Mouse (Mus musculus): Measurements from ENCODE around the gene Tasp1.
"Not testable (repeated sequence)": the region's sequence is repeated elsewhere in the genome, so short reads cannot be mapped to it uniquely, and the experiment has no call there.

The Tasp1 gene

GRCm38 (mm10) chr2:140066353-140067314, at the start of gene Tasp1:
Tasp1 (minus strand) TSS chr2:140066805.
- DNase-seq (ENCODE audit: low read depth in 2 of 2, low spot score in 2 of 2): peak; percentile 84 to 86

- DNase-seq (ENCODE audit: low read depth in 2 of 2, low spot score in 2 of 2): no peak
Measured at GRCm38 (mm10) chr2:140113851-140114250, 47.2 kb upstream of the Tasp1 start.

GRCm38 (mm10) chr2:140108945-140109344, 42.3 kb upstream of the Tasp1 start:
- DNase-seq (ENCODE audit: low read depth in 2 of 2, low spot score in 2 of 2): no peak

- DNase-seq (ENCODE audit: low read depth in 2 of 2, low spot score in 2 of 2): no peak
Measured at GRCm38 (mm10) chr2:140107641-140108040, 41.0 kb upstream of the Tasp1 start.

DNA sequence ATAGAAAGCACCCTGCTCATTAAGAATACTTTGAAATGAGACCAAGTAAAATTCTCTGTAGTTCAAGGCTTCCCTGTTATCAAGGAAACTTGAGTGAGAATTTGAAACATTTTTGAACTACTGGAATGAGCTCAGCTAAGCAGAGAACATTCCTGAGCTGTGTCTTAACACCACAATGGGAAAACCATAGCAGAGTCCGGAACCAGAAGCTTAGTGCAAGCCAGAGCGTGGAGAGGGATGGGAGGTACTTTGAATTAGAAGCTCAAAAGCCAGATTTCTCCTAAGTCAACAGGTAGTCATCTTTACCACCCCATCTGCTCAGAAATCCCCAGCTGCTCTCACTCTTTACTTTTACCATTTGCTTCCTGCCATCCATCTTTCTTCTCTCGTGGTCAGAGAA, 38.3 kb upstream of the Tasp1 start:
- DNase-seq (ENCODE audit: low read depth in 2 of 2, low spot score in 2 of 2): no peak

GRCm38 (mm10) chr2:140100551-140101474, 34.2 kb upstream of the Tasp1 start:
- DNase-seq (ENCODE audit: low read depth in 2 of 2, low spot score in 2 of 2): no peak

DNA sequence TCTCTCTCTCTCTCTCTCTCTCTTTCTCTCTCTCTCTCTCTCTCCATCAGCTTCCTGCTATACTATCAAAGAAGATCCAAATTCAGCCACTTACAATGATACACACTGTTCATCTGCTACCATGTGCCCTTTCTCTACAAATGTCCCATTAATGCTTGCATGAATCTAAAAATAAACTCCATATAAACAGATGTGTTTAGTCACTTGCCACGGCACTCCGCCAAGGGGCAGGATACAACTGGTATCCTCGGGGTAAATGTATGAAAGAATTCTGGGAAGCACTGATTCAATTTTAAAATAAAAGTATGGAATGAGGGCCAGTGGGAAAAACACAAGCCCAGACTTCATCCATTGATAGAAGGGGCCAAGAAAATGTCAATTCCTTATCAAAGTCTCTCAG, 33.4 kb upstream of the Tasp1 start:
- no peak for DNase-seq (ENCODE audit: low read depth in 2 of 2, low spot score in 2 of 2)

DNA sequence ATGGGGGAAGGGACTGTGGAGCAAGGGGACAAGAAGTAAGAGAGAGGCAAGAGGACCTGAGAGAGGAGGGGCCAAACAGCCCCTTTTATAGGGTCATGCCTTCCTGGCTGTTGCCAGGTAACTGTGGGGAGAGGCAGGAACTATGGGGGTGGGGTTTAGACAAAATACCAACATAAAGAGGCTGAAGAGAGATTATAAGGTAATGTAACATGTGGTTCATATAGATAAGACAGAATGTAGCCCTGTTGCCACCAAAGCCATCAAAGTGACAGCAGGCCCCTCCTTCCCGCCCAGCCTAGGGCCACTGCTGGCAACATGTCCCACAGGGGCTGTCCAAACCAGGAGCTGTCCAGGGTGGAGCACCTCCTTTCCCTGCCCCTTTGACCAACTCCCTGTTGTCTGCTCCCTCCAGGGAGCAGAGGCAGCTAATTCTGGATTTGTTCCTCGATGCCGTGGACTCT, 30.6 kb upstream of the Tasp1 start:
- no peak for DNase-seq (ENCODE audit: low read depth in 2 of 2, low spot score in 2 of 2)

- no peak for DNase-seq (ENCODE audit: low read depth in 2 of 2, low spot score in 2 of 2)
Measured at GRCm38 (mm10) chr2:140096034-140096433, 29.4 kb upstream of the Tasp1 start.

- no peak for DNase-seq (ENCODE audit: low read depth in 2 of 2, low spot score in 2 of 2)
Measured at GRCm38 (mm10) chr2:140093433-140093832, 26.8 kb upstream of the Tasp1 start.

- no peak for DNase-seq (ENCODE audit: low read depth in 2 of 2, low spot score in 2 of 2)
Measured at GRCm38 (mm10) chr2:140084245-140084644, 17.6 kb upstream of the Tasp1 start.

DNA sequence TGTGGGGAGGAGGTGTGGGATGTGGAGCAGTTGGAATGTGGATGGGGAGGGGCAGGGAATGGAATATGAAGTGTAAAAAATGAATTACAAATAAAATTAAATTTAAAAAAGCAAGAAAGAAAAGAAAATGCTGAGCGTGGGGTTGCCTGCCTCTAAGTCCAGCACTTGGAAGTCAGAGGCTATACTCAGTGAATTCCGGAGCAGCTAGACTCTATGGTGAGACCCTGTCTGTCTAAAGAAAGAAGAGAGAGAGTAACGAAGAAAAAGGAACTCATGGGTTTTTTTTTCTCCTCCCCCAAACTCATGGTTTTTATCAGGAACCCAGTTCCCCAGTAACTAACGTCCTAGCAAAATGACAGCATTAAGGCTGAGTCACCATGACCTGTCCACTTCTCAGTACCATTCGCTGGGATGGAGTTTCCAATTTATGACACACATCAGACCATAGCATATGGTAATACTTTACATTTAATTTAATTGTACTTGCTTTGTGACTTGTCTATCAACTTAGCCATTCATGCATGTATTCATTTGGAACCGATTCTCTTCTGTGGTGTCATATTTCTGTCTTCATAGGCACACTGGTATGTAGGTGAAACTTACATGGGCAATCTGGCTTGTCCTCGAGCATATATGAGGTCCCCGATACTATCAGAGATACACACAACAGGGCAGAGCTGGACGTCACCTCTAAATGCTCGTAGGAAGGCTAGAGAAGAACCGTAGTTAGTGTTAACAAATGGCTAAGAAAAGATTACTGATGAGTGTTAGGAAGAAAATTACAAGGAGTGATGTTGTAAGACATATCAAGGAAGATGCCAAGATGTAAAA, 14.4 kb upstream of the Tasp1 start:
- DNase-seq (ENCODE audit: low read depth in 2 of 2, low spot score in 2 of 2): no peak

DNA sequence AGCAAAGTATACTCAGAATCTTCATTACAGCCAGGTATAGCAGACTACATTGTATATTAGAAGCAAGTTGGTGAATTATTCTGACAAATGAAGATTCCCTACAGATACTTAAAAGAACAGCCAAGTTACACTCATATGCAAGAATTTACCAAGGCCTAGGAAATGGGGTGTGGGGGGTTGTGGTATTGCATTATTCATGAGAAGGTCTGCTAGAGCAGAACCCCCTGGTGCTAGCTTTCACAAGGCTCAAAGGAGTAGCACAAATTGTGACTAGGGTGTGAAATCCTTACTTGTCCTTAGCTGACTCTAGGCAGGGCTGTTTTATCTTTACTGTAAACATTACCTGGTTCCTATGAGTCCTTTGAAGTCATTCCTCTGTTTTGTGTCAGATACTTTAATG, 12.7 kb upstream of the Tasp1 start:
- DNase-seq (ENCODE audit: low read depth in 2 of 2, low spot score in 2 of 2): not testable (repeated sequence)

- no peak for DNase-seq (ENCODE audit: low read depth in 2 of 2, low spot score in 2 of 2)
Measured at GRCm38 (mm10) chr2:140078600-140079280, 12.1 kb upstream of the Tasp1 start.

- DNase-seq (ENCODE audit: low read depth in 2 of 2, low spot score in 2 of 2): no peak
Measured at GRCm38 (mm10) chr2:140077476-140077875, 10.9 kb upstream of the Tasp1 start.

GRCm38 (mm10) chr2:140075150-140075549, 8.5 kb upstream of the Tasp1 start:
- DNase-seq (ENCODE audit: low read depth in 2 of 2, low spot score in 2 of 2): no peak

GRCm38 (mm10) chr2:140067516-140067915, 911 bp upstream of the Tasp1 start:
- DNase-seq (ENCODE audit: low read depth in 2 of 2, low spot score in 2 of 2): no peak

- DNase-seq (ENCODE audit: low read depth in 2 of 2, low spot score in 2 of 2): no peak
Measured at GRCm38 (mm10) chr2:140065676-140066075, 929 bp downstream of the Tasp1 start.

- no peak for DNase-seq (ENCODE audit: low read depth in 2 of 2, low spot score in 2 of 2)
Measured at GRCm38 (mm10) chr2:140061481-140061880, 5.1 kb downstream of the Tasp1 start.

Measured in CD8-positive naive resting alpha-beta T cell, adult 2 months (primary cell).